Mouse (Mus musculus) hematopoietic stem cell, adult 5-6 weeks (primary cell): Measurements from ENCODE around the gene Nim1k. TPM values are rescaled to one million over a fixed set of nuclear protein-coding genes. Genes with fewer than 3 reads are reported as not detected.

Experiments used
- ATAC-seq, 2 experiments: fragments of 125-278 bp in 1 of 2; replicated peaks in 1 of 2; 2 replicates each; pipeline ENCODE4 v1.8.0; 2016 to 2017; ENCODE audit warnings: inconsistent platforms in 2 of 2, mild to moderate bottlenecking in 2 of 2, moderate number of reproducible peaks in 2 of 2, low read depth in 1 of 2, moderate TSS enrichment in 1 of 2; ENCODE audit not compliant: low FRiP score in 2 of 2, poor library complexity in 2 of 2, severe bottlenecking in 2 of 2, insufficient read depth in 1 of 2, low TSS enrichment in 1 of 2
- total RNA-seq: library from RNA; stranded (forward); fragments of 172-1452, 232-1000 nt; gene quantifications from 2 replicates; pipeline ENCODE4 v1.2.3, GENCODE M21; 2017

Gene Nim1k
- total RNA-seq = 4.4 and 4.6 TPM in 2 replicates

- ATAC-seq = peak; percentile 84 to 88
Measured at GRCm38 (mm10) chr13:119755681-119756471, at the start of gene Nim1k. TSS of gene Nim1k (minus strand) at chr13:119755882.

DNA sequence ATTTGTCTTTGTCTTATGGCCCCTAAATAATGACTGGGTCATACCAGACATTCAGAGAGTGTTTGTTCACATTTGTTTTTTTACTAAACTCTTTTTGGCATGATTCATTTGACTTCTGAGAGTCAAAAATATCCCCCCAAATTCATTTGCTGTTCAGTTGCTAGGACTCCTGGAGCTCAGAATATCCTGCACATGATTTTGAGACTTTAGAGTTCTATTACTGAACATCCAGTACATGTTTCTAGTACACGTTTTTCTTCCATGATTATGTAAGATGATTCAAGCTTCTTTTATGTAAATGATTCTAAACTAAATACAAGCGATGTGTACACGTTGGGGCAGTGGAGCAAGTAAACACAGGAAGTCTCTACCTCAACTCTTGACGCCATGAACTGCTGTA, 42.0 kb upstream of the Nim1k start:
- ATAC-seq = no peak

DNA sequence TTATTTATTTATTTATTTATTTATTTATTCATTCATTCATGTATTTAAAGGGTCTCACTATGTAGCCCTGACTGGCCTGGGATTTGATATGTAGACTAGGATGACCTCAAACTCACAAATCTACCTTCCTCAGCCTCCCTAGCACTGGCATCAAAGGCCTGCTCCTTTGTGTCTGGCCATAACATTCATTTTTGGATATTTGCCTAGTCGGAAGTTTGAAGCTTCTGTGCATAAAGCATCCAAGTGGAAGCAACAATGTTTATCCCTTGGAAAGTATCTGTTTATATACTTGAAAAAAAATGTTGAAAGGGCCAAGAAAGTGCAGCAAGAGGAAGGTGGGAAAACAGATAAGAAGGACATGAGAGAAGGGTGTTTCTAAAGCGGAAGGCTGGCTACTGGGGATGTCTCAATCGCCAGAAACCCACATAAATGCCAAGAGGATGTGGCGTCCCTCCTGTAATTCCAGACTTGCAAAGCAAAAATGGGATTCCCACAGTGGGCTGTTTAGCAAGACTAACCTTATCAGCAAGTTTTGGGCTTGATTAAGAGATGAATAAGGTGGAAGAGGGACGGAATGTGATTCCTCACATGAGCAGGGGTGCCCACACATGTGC, 37.2 kb upstream of the Nim1k start:
- ATAC-seq = no peak

- no peak for ATAC-seq
Measured at GRCm38 (mm10) chr13:119791580-119792135, 36.0 kb upstream of the Nim1k start.

- peak; percentile 86 to 92 for ATAC-seq
Measured at GRCm38 (mm10) chr13:119790761-119791579, 35.3 kb upstream of the Nim1k start, which contains the start of gene Zfp131. TSS of gene Zfp131 (minus strand) at chr13:119790889.

- ATAC-seq = peak; percentile 55 to 70
Measured at GRCm38 (mm10) chr13:119789851-119790717, 34.4 kb upstream of the Nim1k start.

DNA sequence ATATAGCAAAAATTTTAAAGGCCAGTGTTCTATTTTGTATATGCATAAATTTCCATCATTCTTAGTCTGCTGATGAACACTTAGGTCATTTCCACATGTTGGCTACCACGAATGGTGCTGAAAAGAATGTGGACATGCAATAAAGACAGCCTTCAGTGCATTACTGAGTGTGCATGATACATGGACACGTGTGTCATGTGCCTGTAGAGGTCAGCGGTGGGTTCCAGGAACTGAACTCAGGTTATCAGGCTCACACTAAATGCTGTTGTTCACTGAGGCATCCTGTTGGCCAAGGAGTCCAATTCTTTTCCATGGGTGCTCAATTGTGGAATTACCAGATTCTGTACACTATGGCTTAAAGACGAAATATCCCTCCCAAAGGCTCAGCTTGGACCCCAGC, 27.9 kb upstream of the Nim1k start:
- no peak for ATAC-seq

DNA sequence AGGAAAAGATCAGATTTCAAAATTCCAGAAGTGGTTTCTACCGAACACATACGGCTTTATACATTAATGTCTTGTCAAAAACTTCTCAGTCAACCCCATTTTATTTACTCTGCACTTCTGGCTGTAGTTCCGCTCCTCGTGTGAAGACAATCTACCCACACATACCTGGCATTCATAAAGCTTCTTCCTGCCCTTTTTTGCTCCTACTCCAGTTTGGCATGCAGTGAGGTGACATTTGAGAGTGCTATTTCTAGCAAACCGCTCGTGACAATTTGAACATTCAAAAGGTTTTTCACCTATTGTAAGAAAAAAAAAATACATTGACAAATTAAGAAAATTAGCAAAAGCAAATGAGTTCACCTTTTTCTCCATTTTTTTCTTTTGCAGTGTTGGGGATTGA, 12.9 kb upstream of the Nim1k start:
- ATAC-seq = no peak

DNA sequence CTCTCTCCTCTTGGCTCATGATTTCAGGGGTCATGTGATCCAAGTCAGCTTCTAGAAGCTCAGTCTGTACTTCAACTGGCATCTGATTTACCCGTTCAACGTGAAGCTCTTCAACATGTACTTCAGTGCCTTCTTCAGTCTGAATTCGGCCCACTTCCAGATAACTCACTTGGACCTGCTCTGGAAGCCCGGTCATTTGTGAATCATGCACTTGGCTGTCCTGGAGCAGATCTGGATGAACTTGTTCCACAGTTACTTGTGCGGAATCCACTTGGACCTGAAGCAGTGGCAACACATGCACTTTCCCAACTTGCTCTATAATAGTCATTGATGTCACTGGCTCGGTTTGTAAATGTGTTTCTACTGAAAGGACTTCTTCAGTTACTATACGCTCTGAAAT, 10.8 kb upstream of the Nim1k start:
- no peak for ATAC-seq

DNA sequence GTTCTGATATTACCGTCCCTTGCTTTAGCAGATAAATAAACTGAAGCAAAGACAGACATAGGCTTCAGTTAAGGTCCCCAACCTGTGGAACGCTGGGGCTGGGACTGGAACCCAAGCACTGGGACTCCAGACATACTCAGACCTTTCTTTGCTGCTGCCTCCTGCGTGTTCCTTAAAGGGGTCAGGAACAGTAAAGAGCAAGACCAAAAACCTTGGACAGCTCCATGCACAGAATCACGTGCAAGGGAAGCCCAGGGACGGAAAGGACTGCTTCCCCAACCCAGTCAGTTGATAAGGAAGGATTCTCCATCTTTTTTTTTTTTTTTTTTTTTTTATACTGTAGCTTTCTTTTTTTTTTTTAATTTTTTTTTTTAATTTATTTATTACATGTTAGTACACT, 1.1 kb upstream of the Nim1k start:
- no peak for ATAC-seq

GRCm38 (mm10) chr13:119755141-119755547, 538 bp downstream of the Nim1k start:
- peak; percentile 29 to 54 for ATAC-seq

GRCm38 (mm10) chr13:119754635-119755020, 1.1 kb downstream of the Nim1k start:
- no peak for ATAC-seq

DNA sequence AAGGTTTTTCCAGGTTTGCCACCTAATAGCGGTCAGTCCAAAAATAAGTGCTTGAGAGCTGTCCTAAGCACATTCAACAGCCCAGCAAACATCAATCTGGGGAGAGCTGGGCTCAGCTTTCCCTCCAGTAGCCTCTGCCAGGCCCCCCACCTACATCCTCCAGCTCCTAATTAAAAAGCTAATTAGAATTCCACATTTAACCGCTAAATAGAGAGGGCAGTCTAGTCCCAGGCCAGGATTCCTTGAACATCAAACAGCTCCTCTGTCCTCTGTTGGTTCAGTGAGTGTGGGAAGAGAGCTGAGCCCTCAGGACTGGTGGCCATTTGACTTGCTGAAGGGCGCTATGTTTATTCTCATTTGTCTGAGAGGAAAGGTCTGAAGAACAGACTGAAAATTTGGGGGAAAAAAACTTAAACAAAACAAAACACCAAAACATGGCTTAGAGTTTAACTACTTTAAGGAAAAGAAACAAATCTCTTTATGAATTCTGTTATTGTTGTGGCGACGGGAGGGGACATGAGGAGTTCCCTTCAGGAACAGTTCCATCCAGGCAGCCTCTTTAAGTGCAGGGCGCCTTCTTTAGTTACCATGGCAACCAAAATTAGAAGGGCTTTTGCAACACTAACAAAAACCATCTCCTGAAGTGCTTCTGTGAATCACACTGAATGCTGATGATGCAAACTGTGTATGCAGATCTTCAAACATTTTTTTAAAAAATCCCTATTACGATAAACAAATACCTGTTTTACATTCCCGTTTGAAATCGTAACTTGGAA, 1.6 kb downstream of the Nim1k start:
- no peak for ATAC-seq

DNA sequence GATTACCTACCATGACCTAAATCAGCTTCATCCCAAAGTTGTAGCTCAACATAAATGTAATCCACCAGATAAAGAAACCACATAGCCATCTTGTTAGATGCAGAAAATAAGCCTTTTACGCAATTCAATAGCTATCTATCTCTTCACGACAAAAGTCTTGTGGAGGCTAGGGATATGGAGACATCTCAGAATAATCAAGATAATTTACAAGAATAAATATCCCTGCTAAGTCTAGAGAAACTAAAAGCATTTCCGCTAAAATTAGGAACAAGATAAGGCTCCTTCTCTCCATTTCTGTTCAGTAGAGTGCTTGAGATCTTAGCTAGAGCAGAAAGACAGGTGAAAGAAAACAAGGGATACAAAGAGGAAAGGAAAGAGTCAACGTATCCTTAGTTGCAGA, 8.8 kb downstream of the Nim1k start:
- ATAC-seq = no peak

DNA sequence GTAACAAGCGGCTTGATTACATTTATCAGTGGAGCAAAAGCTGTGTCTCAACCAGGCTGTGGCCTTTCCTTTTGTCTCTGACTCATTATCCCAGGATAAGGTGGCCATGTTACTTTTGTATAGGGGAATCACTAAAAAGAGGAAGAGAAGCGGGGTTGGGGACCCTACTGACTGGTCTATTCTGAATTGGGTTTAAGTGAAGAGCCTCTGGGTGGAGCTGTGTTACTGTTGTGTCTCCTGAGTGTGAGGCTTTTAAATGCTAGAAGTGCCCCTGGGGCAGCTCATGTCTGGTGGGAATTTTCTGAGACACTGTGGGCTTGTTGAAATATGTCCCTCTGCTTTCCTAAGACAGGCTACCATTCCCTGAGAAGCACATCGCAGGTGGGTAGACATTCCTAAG, 12.2 kb downstream of the Nim1k start:
- peak; percentile 39 to 81; a peak in 1 of 4 replicates for ATAC-seq

- ATAC-seq = peak in 1 of 2 experiments; percentile 51; a peak in 1 of 4 replicates
Measured at GRCm38 (mm10) chr13:119742711-119743415, 12.8 kb downstream of the Nim1k start.
